Mouse (Mus musculus) hindbrain, embryonic 14.5 days (tissue): Measurements from ENCODE around the gene Hpse2. TPM values are rescaled to one million over a fixed set of nuclear protein-coding genes. Genes with fewer than 3 reads are reported as not detected.
A peak's percentile ranks its signal among the peaks of the same experiment; 100 is the strongest.
"Not testable (repeated sequence)": the region's sequence is repeated elsewhere in the genome, so short reads cannot be mapped to it uniquely, and the experiment has no call there.

Experiments
- ATAC-seq: fragments of 200-750 bp; cut with Nextera tagmentation; 2 replicates; pipeline ENCODE4 v1.8.0; 2017; ENCODE audit warnings: moderate number of reproducible peaks, mild to moderate bottlenecking, moderate TSS enrichment, moderate library complexity; ENCODE audit not compliant: low FRiP score
- DNase-seq: peaks from one replicate; pipeline ENCODE4 v3.0.0-alpha.2; 2015; ENCODE audit warnings: low spot score
- H3K27ac ChIP-seq: fragments of 300-500 bp; sonication (generic); 2 replicates; pipeline ENCODE4 v1.5.1; 2014; ENCODE audit warnings: mild to moderate bottlenecking, moderate library complexity
- H3K27me3 ChIP-seq: fragments of 300-500 bp; sonication (generic); 2 replicates; pipeline ENCODE4 v1.6.1; 2014; ENCODE audit warnings: mild to moderate bottlenecking, low read length, mixed read lengths; ENCODE audit not compliant: control insufficient read depth, insufficient read depth
- H3K36me3 ChIP-seq: fragments of 300-500 bp; sonication (generic); replicated peaks from 2 replicates; pipeline ENCODE4 v1.6.1; 2014; ENCODE audit not compliant: control insufficient read depth, insufficient read depth
- H3K4me1 ChIP-seq: fragments of 300-500 bp; sonication (generic); replicated peaks from 2 replicates; pipeline ENCODE4 v1.6.1; 2014; ENCODE audit warnings: antibody characterized with exemption, low read length, mixed read lengths; ENCODE audit not compliant: control insufficient read depth, insufficient read depth
- H3K4me2 ChIP-seq: fragments of 300-500 bp; sonication (generic); replicated peaks from 2 replicates; pipeline ENCODE4 v1.6.1; 2014; ENCODE audit warnings: mild to moderate bottlenecking, moderate library complexity
- H3K4me3 ChIP-seq: fragments of 300-500 bp; sonication (generic); replicated peaks from 2 replicates; pipeline ENCODE4 v1.5.1; 2014; ENCODE audit warnings: mild to moderate bottlenecking, low read length
- H3K9ac ChIP-seq: fragments of 300-500 bp; sonication (generic); 2 replicates; pipeline ENCODE4 v1.6.1; 2014
- H3K9me3 ChIP-seq: fragments of 300-500 bp; sonication (generic); 2 replicates; pipeline ENCODE4 v1.6.1; 2016; ENCODE audit warnings: low read length; ENCODE audit not compliant: control insufficient read depth
- WGBS: fragments of 180-500 bp; shearing (Covaris S2); extraction: QIAGEN DNeasy Blood & Tissue Kit; methylation state at CpG from one replicate; pipeline ENCODE4 v1.1.7; 2014; 5-methylcytosine and 5-hydroxymethylcytosine counted together
- polyA plus RNA-seq: library from polyadenylated mRNA; unstranded; fragments of >200 nt; fragmentation: Nextera tagmentation; extraction: Ambion mirVana; gene quantifications from 2 replicates; pipeline ENCODE4 v1.2.1, GENCODE M21; 2014

The Hpse2 gene
- polyA plus RNA-seq, 1 experiment from 2014 or later: not detected

- peak; percentile 25 for DNase-seq
These were observed 1.9 kb downstream of the Hpse2 start for GRCm38 (mm10) chr19:43386041-43386952.

GRCm38 (mm10) chr19:43385451-43385850 is 2.7 kb downstream of the Hpse2 start:
- 2% methylated on average over 13 of the region's 13 CpGs for WGBS
- ATAC-seq: no peak
- Histone ChIP-seq H3K27ac (no peak overlapping the region), H3K36me3 (no peaks in the 10 kb centered on the region), H3K4me1 (peaks cover 21% of the 10 kb centered on the region), H3K4me3 (peak overlapping the region; percentile 25; the same call in 1 of the 2 replicates), H3K27me3 (peaks cover 86% of the 10 kb centered on the region), H3K9ac (no peak overlapping the region), H3K4me2 (peak overlapping the region; percentile 46), H3K9me3 (no peaks in the 10 kb centered on the region)
- no peak for DNase-seq

More at GRCm38 (mm10) chr19:43386041-43386952, 1.9 kb downstream of the Hpse2 start:
- under 1% methylated on average over 48 of the region's 48 CpGs for WGBS
- no peaks in the 10 kb centered on the region for H3K9me3 ChIP-seq
- peaks cover 84% of the 10 kb centered on the region for H3K27me3 ChIP-seq
- H3K9ac ChIP-seq: no peak overlapping the region
- H3K4me1 ChIP-seq: peaks cover 21% of the 10 kb centered on the region
- no peak for ATAC-seq
- H3K4me3 ChIP-seq: peak overlapping the region; percentile 25
- no peaks in the 10 kb centered on the region for H3K36me3 ChIP-seq
- peak overlapping the region; percentile 51 for H3K4me2 ChIP-seq
- H3K27ac ChIP-seq: no peak overlapping the region

GRCm38 (mm10) chr19:43384978-43385431 is 3.1 kb downstream of the Hpse2 start:
- peak overlapping the region; percentile 8; the same call in 1 of the 2 replicates for H3K9ac ChIP-seq
- ATAC-seq: no peak
- WGBS: under 1% methylated on average over 25 of the region's 25 CpGs

GRCm38 (mm10) chr19:43384346-43384977 is 3.7 kb downstream of the Hpse2 start:
- DNase-seq (no peak), ATAC-seq (no peak)
- Histone ChIP-seq H3K27ac (no peak overlapping the region), H3K4me3 (peak overlapping the region; percentile 25), H3K9me3 (no peaks in the 10 kb centered on the region), H3K4me2 (peak overlapping the region; percentile 46), H3K4me1 (peaks cover 21% of the 10 kb centered on the region), H3K36me3 (no peaks in the 10 kb centered on the region), H3K27me3 (peaks cover 80% of the 10 kb centered on the region), H3K9ac (peak overlapping the region; percentile 8; the same call in 1 of the 2 replicates)
- WGBS: 1% methylated on average over 19 of the region's 19 CpGs

More at GRCm38 (mm10) chr19:43384978-43385431, 3.1 kb downstream of the Hpse2 start:
- H3K36me3 ChIP-seq: no peaks in the 10 kb centered on the region
- no peaks in the 10 kb centered on the region for H3K9me3 ChIP-seq
- H3K4me2 ChIP-seq: peak overlapping the region; percentile 46
- H3K4me3 ChIP-seq: peak overlapping the region; percentile 25
- peaks cover 85% of the 10 kb centered on the region for H3K27me3 ChIP-seq
- peaks cover 21% of the 10 kb centered on the region for H3K4me1 ChIP-seq
- no peak overlapping the region for H3K27ac ChIP-seq
- peak; percentile 40 for DNase-seq

GRCm38 (mm10) chr19:43358830-43359229 is 29.3 kb downstream of the Hpse2 start:
- WGBS: 87% methylated on average over 3 of the region's 3 CpGs
- no peaks in the 10 kb centered on the region for H3K4me1 ChIP-seq
- ATAC-seq: no peak

GRCm38 (mm10) chr19:43311125-43311524 is 77.0 kb downstream of the Hpse2 start:
- no peak for ATAC-seq
- 0 out of 2 replicates have a peak, but pooled peaks cover 5% of the 10 kb centered on the region for H3K9me3 ChIP-seq
- no peak overlapping the region for H3K9ac ChIP-seq
- no peak overlapping the region for H3K27ac ChIP-seq
- H3K4me2 ChIP-seq: no peak overlapping the region
- no peak overlapping the region for H3K4me3 ChIP-seq
- peak; percentile 51 for DNase-seq
- H3K4me1 ChIP-seq: no peaks in the 10 kb centered on the region
- H3K36me3 ChIP-seq: no peaks in the 10 kb centered on the region
- H3K27me3 ChIP-seq: no peaks in the 10 kb centered on the region

More at GRCm38 (mm10) chr19:43358830-43359229, 29.3 kb downstream of the Hpse2 start:
- Histone ChIP-seq H3K9me3 (0 out of 2 replicates have a peak, but pooled peaks cover 9% of the 10 kb centered on the region), H3K27ac (no peak overlapping the region), H3K4me2 (no peak overlapping the region), H3K9ac (no peak overlapping the region), H3K4me3 (no peak overlapping the region), H3K27me3 (no peaks in the 10 kb centered on the region), H3K36me3 (no peaks in the 10 kb centered on the region)
- DNase-seq: no peak

GRCm38 (mm10) chr19:43306756-43307155 is 81.4 kb downstream of the Hpse2 start:
- no peak for DNase-seq
- no peaks in the 10 kb centered on the region for H3K4me1 ChIP-seq
- no peaks in the 10 kb centered on the region for H3K27me3 ChIP-seq
- no peak overlapping the region for H3K4me3 ChIP-seq
- no peaks in the 10 kb centered on the region for H3K36me3 ChIP-seq
- H3K9me3 ChIP-seq: 0 out of 2 replicates have a peak, but pooled peaks cover 6% of the 10 kb centered on the region
- H3K27ac ChIP-seq: no peak overlapping the region
- no peak for ATAC-seq
- H3K4me2 ChIP-seq: no peak overlapping the region
- H3K9ac ChIP-seq: no peak overlapping the region

GRCm38 (mm10) chr19:43281336-43281735 is 106.8 kb downstream of the Hpse2 start:
- not testable (repeated sequence) for H3K9me3 ChIP-seq, H3K4me1 ChIP-seq, H3K4me3 ChIP-seq, H3K9ac ChIP-seq, ATAC-seq, H3K36me3 ChIP-seq, H3K27me3 ChIP-seq, H3K4me2 ChIP-seq, H3K27ac ChIP-seq, DNase-seq
- 96% methylated on average over 1 of the region's 1 CpGs for WGBS

- ATAC-seq: no peak
- Histone ChIP-seq H3K4me1 (no peaks in the 10 kb centered on the region), H3K9ac (no peak overlapping the region), H3K9me3 (no peaks in the 10 kb centered on the region), H3K4me2 (no peak overlapping the region), H3K36me3 (no peaks in the 10 kb centered on the region), H3K27ac (no peak overlapping the region), H3K4me3 (no peak overlapping the region), H3K27me3 (no peaks in the 10 kb centered on the region)
- 88% methylated on average over 4 of the region's 4 CpGs for WGBS
- DNase-seq: no peak
These were observed 144.2 kb downstream of the Hpse2 start for GRCm38 (mm10) chr19:43243993-43244392.
